Mouse (Mus musculus) small intestine, adult 2 months (tissue): ENCODE results near the gene Prr7. TPM values are rescaled to one million over a fixed set of nuclear protein-coding genes. Genes with fewer than 3 reads are reported as not detected.

Source experiments
- H3K27ac ChIP-seq: fragments of 200-500 bp; 2 replicates; pipeline ENCODE4 v1.5.1; 2012; ENCODE audit warnings: low read depth, low read length, control low read depth, inconsistent platforms; ENCODE audit not compliant: insufficient read depth
- H3K27me3 ChIP-seq: fragments of 200-500 bp; 2 replicates; pipeline ENCODE4 v1.6.1; 2012; ENCODE audit warnings: mild to moderate bottlenecking, moderate library complexity, low read length, inconsistent platforms; ENCODE audit not compliant: control insufficient read depth, insufficient read depth
- H3K36me3 ChIP-seq: fragments of 200-500 bp; 2 replicates; pipeline ENCODE4 v1.6.1; 2012; ENCODE audit warnings: mild to moderate bottlenecking, low read length, control low read depth, inconsistent platforms; ENCODE audit not compliant: control insufficient read depth, insufficient read depth
- H3K4me1 ChIP-seq: fragments of 200-500 bp; 2 replicates; pipeline ENCODE4 v1.6.1; 2012; ENCODE audit warnings: low read length, inconsistent platforms, mixed read lengths; ENCODE audit not compliant: control insufficient read depth, insufficient read depth, insufficient read length
- H3K4me3 ChIP-seq: fragments of 200-500 bp; 2 replicates; pipeline ENCODE4 v1.5.1; 2012; ENCODE audit warnings: low read depth, mild to moderate bottlenecking, control low read depth, inconsistent platforms, low read length, moderate library complexity
- CTCF ChIP-seq: fragments of 200-500 bp; IDR thresholded peaks from 2 replicates; pipeline ENCODE4 v1.5.1; 2012; ENCODE audit warnings: low read depth, mild to moderate bottlenecking, control low read depth, inconsistent platforms, low read length, moderate library complexity, mixed read lengths; ENCODE audit not compliant: insufficient replicate concordance, insufficient read length; ENCODE audit errors: extremely low read depth
- POLR2A ChIP-seq: fragments of 200-500 bp; IDR thresholded peaks from 2 replicates; pipeline ENCODE4 v1.6.1; 2012; ENCODE audit warnings: low read depth, mild to moderate bottlenecking, control low read depth, inconsistent platforms, low read length, moderate library complexity
- WGBS: fragments of 180-500 bp; shearing (Covaris S2); methylation state at CpG from one replicate; pipeline ENCODE4 v1.1.7; 2018; 5-methylcytosine and 5-hydroxymethylcytosine counted together
- polyA plus RNA-seq: library from polyadenylated mRNA; depleted of rRNA; stranded (reverse); fragments of >200 nt; gene quantifications from 2 replicates; pipeline ENCODE4 v1.2.3, GENCODE M21; 2012

Gene Prr7
- polyA plus RNA-seq, 1 experiment = 8.2 TPM

DNA sequence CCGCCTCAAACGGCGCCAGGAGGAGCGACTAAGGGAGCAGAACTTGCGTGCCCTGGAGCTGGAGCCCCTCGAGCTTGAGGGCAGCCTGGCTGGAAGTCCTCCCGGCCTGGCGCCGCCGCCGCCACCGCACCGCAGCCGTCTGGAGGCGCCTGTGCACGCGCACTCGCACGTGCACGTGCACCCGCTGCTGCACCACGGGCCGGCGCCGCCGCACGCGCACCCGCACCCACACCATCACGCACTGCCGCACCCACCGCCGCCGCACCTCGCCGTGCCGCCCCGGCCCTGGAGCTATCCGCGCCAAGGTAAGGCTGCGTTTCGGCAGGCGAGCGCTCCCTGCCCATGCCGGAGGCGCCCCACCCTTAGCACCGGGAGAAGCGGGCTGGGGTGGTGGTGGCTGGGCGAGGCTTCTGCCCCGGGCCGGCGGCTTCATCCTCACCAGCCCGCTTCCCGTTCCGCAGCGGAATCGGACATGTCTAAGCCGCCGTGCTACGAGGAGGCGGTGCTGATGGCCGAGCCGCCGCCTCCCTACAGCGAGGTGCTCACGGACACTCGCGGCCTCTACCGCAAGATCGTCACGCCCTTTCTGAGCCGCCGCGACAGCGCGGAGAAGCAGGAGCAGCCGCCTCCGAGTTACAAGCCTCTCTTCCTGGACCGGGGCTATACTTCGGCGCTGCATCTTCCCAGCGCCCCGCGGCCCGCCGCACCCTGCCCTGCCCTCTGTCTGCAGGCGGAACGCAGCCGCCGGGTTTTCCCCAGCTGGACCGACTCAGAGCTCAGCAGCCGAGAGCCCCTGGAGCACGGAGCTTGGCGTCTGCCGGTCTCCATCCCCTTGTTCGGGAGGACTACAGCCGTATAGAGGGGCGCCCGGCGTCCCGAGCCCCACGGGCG lies 8.3 kb downstream of the Prr7 start:
- Histone ChIP-seq H3K27ac (no peak overlapping the region), H3K4me1 (peaks cover 12% of the 10 kb centered on the region), H3K27me3 (0 out of 2 replicates have a peak, but pooled peaks cover 10% of the 10 kb centered on the region), H3K4me3 (peak overlapping the region; percentile 62), H3K36me3 (no peaks in the 10 kb centered on the region)
- 2% methylated on average over 101 of the region's 103 CpGs for WGBS
- TF ChIP-seq CTCF = no peak
- no peak for TF ChIP-seq POLR2A

DNA sequence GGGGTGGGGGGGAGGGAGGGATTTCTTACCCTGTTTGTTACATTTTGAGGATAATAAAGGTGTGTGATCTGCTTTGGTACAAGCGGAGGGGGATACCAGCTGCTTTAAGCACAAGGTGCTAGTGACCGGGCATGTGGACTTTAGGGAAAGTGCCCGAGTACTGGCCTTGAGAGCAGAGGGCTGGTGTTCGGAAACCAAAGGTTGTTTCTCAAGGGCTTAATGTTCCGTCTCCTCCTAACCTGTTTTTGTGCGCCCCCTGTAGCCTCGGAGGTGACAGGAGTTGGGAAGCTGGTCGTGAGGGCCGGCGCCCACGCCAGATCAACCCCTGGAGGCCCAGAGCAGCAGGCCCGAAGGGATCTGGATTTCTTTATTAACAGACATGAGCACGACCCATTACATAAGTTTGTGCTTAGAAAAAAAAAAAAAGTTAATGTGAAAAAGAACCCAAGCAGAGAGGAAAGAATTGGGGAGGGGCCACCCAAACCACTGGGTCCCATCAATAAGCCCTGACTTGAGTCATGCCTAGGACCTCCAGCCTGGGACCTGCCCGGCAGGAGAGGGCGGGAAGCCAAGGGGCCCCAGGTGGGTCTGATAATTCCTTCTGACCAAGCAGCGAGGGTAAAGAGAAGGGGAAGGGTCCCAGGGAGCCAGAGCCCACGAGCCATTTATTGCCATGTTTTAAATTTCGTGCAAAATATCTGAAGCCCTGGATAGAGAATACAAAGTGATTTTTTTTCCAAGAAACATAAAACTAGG lies 9.2 kb downstream of the Prr7 start:
- Histone ChIP-seq H3K27ac (no peak overlapping the region), H3K4me1 (peaks cover 12% of the 10 kb centered on the region), H3K4me3 (peak overlapping the region; percentile 62), H3K36me3 (no peaks in the 10 kb centered on the region), H3K27me3 (0 out of 2 replicates have a peak, but pooled peaks cover 10% of the 10 kb centered on the region)
- 39% methylated on average over 18 of the region's 18 CpGs for WGBS
- no peak for TF ChIP-seq CTCF

DNA sequence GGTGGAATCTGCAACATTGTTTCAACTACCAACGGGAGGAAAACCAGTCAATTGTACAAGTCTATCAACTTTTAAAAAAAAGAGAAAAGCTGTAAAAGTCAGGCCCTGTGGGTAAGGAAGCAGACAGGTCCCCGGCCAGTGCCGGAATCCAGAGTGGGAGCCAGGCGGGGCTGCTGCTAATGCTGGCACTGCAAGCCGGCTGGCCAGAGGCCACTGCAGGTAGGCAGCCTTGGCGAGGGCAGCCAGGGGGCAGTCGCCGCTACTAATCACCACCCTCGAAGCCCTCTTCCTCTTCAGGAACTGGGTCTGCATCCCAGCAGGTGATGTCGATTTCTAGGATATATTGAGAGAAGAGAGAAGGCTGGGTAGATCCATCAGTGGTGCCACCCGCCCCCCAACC lies 9.9 kb downstream of the Prr7 start:
- WGBS = 41% methylated on average over 11 of the region's 11 CpGs
- Histone ChIP-seq H3K36me3 (no peaks in the 10 kb centered on the region), H3K4me1 (peaks cover 14% of the 10 kb centered on the region), H3K27ac (no peak overlapping the region), H3K4me3 (no peak overlapping the region), H3K27me3 (0 out of 2 replicates have a peak, but pooled peaks cover 10% of the 10 kb centered on the region)
- TF ChIP-seq CTCF = no peak
- no peak for TF ChIP-seq POLR2A

DNA sequence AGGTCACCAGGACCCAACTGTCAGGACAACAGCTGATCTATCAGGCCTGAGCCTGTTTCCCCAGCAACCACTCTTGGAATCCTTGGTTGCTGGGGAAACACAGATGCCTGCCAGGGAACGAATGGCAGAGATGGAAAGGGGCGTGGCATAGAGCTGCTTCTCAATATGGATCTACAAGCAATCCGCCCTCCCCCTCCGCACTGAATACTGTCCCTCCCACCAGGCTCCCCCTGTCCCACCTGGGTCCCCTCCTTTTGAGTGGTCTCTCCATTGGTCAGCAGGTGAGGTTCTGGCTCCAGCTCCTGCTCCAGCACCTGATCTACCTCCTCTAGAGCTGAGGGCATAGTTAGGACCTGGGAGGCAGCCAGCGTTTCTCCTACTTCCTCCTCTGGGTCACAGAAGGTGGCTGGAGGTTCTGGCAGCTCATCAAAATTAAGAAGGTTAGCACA lies 10.6 kb downstream of the Prr7 start:
- no peak for TF ChIP-seq CTCF
- WGBS = 34% methylated on average over 5 of the region's 5 CpGs
- no peak overlapping the region for H3K4me3 ChIP-seq
- H3K27me3 ChIP-seq = 0 out of 2 replicates have a peak, but pooled peaks cover 8% of the 10 kb centered on the region
- no peak overlapping the region for H3K27ac ChIP-seq
- no peaks in the 10 kb centered on the region for H3K36me3 ChIP-seq
- H3K4me1 ChIP-seq = peaks cover 14% of the 10 kb centered on the region

DNA sequence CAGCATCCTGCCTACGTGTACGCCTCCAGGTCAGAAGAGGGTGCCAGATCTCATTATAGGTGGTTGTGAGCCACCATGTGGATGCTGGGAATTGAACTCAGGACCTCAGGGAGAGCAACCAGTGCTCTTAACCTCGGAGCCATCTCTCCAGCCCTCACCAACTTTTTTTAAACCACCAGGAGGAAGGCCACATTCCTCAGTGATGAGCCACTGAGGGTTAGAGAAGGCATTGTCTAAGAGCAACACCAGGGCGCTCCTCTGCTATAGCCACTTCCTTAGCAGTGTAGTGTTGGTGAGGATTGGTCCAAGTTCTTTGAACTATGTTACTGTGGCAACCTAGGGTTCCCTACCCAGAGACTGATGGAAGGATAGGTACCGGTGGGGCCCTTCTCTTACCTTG lies 11.7 kb downstream of the Prr7 start:
- Histone ChIP-seq H3K4me1 (peaks cover 14% of the 10 kb centered on the region), H3K27ac (no peak overlapping the region), H3K36me3 (no peaks in the 10 kb centered on the region), H3K27me3 (0 out of 2 replicates have a peak, but pooled peaks cover 6% of the 10 kb centered on the region), H3K4me3 (no peak overlapping the region)
- 87% methylated on average over 5 of the region's 5 CpGs for WGBS
- TF ChIP-seq CTCF (no peak), POLR2A (no peak)

DNA sequence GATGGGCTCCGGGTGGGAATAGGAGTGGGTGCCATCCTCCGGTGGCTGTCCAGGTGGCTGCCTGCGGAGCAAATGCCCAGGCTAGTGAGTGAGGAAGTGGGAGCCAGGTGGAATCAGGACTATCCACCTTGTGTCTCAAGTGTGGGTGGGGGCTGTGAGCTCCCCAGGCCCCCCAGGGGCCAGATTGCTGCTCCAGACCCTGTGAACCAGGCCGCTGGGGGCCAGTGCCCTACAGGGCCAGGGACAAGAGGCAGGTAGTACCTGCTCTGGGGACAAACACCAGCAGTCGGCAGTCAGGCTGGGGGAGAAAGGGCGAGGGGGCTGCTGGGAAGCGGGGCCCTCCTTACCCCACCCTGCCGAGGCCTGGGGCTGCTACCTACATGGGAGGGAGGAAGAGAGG lies 12.2 kb downstream of the Prr7 start:
- no peak for TF ChIP-seq CTCF
- TF ChIP-seq POLR2A = no peak
- Histone ChIP-seq H3K4me1 (peaks cover 11% of the 10 kb centered on the region), H3K36me3 (no peaks in the 10 kb centered on the region), H3K27me3 (0 out of 2 replicates have a peak, but pooled peaks cover 4% of the 10 kb centered on the region), H3K4me3 (no peak overlapping the region), H3K27ac (no peak overlapping the region)
- WGBS = 90% methylated on average over 8 of the region's 8 CpGs

DNA sequence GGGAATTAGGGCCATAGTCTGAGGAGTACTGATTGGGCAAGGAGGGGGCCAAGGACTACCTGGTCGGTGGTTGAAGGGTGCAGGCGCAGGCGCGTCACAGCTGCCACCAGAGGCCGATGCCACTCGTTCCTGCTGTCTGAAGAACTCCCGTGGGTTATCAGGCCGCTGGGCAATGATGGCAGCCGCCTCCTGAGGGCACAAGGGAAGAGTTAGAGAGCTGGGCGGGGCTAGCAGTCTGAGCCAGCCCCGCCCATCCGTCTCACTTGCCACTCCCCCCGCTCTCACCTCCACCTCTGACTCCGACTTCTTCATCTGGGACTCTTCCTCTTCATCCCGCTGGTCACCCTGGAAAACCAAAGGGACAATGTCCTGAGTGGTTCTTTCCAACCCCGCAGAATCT lies 13.4 kb downstream of the Prr7 start:
- TF ChIP-seq POLR2A = no peak
- TF ChIP-seq CTCF = no peak
- no peaks in the 10 kb centered on the region for H3K36me3 ChIP-seq
- H3K27me3 ChIP-seq = no peaks in the 10 kb centered on the region
- no peak overlapping the region for H3K4me3 ChIP-seq
- WGBS = 48% methylated on average over 16 of the region's 16 CpGs
- H3K27ac ChIP-seq = no peak overlapping the region
- peaks cover 5% of the 10 kb centered on the region for H3K4me1 ChIP-seq
